Comparison of ENCODE assay signal across 17 mouse cellular contexts in genomic region chr5:113292832-113293231, GRCm38 (mm10). TPM values are rescaled to one million over a fixed set of nuclear protein-coding genes. Genes with fewer than 3 reads are reported as not detected.
DNase-seq lines count a peak whose midpoint lies in the region; ATAC-seq lines count a peak whose summit lies in the region.
"Had no signal": no experiment of that assay in that cellular context is flagged by ENCODE, and none has a peak within 500 bp of the region (broad histone marks: within the 10 kb centered on the region; RNA-seq: fewer than 3 reads in every experiment).

No protein-coding gene starts in this region.

- H3K4me1 ChIP-seq in hindbrain, embryonic 16.5 days (ENCODE audit: control insufficient read depth, insufficient read depth, low read depth, low read length), result peaks cover 10% of the 10 kb centered on the region
- peaks cover 6% of the 10 kb centered on the region; the same call in 1 of the 2 replicates for H3K4me1 ChIP-seq in hindbrain, embryonic 14.5 days (replicated peaks; ENCODE audit: control insufficient read depth, insufficient read depth, low read length)
- H3K4me1 ChIP-seq: limb, embryonic 12.5 days; liver, embryonic 12.5 days had no signal

- DNase-seq in cerebellum, adult 11-12 months, result peak; percentile 65
- DNase-seq in cerebellum, postnatal 4 days (ENCODE audit: low spot score in 2 of 2), result no peak
- no peak for DNase-seq in hindbrain, embryonic 14.5 days (ENCODE audit: low spot score)
- peak; percentile 88 for DNase-seq in brain, adult 2 months (ENCODE audit: low read depth, low spot score)
- peak; percentile 39 to 49 for DNase-seq in cerebellum, postnatal 36 days
- no peak for DNase-seq in right cerebral cortex, postnatal 10 days (ENCODE audit: low spot score in 2 of 2)
- DNase-seq in thymus, postnatal 10 days (ENCODE audit: low spot score in 2 of 2), result no peak
- DNase-seq: adrenal gland, adult 2 months; right cerebral cortex, adult 18-20 months had no signal

- no peaks in the 10 kb centered on the region for H3K9me3 ChIP-seq in hindbrain, embryonic 16.5 days (ENCODE audit: control insufficient read depth, low read length)
- H3K9me3 ChIP-seq in hindbrain, embryonic 14.5 days (ENCODE audit: control insufficient read depth, low read length), result no peaks in the 10 kb centered on the region
- H3K9me3 ChIP-seq: heart, embryonic 10.5 days; hindbrain, embryonic 13.5 days; limb, embryonic 12.5 days; liver, embryonic 12.5 days had no signal

- no peak overlapping the region for H3K4me2 ChIP-seq in hindbrain, embryonic 16.5 days (ENCODE audit: low read length)
- no peak overlapping the region for H3K4me2 ChIP-seq in hindbrain, embryonic 14.5 days (replicated peaks)
- H3K4me2 ChIP-seq: hindbrain, embryonic 13.5 days; limb, embryonic 12.5 days; liver, embryonic 12.5 days had no signal

- WGBS in hindbrain, embryonic 16.5 days, result 55% methylated on average over 8 of the region's 8 CpGs
- WGBS in hindbrain, embryonic 14.5 days, result 65% methylated on average over 8 of the region's 8 CpGs

- H3K4me3 ChIP-seq in hindbrain, embryonic 16.5 days (ENCODE audit: low read length), result no peak overlapping the region
- no peak overlapping the region for H3K4me3 ChIP-seq in hindbrain, embryonic 14.5 days (replicated peaks; ENCODE audit: low read length)
- H3K4me3 ChIP-seq: heart, embryonic 10.5 days; hindbrain, embryonic 13.5 days; limb, embryonic 12.5 days; liver, embryonic 12.5 days had no signal

- H3K9ac ChIP-seq in hindbrain, embryonic 16.5 days (ENCODE audit: low read depth, low read length), result no peak overlapping the region
- no peak overlapping the region for H3K9ac ChIP-seq in hindbrain, embryonic 14.5 days
- H3K9ac ChIP-seq: hindbrain, embryonic 13.5 days; limb, embryonic 12.5 days; liver, embryonic 12.5 days had no signal

- H3K27me3 ChIP-seq in hindbrain, embryonic 16.5 days (replicated peaks; ENCODE audit: control insufficient read depth, insufficient read depth, low read length), result peaks cover 2% of the 10 kb centered on the region
- H3K27me3 ChIP-seq in hindbrain, embryonic 14.5 days (ENCODE audit: control insufficient read depth, insufficient read depth, low read length), result peaks cover 12% of the 10 kb centered on the region

- peak; percentile 28; the same call in 1 of the 2 replicates for ATAC-seq in hindbrain, embryonic 16.5 days
- no peak for ATAC-seq in hindbrain, embryonic 14.5 days (ENCODE audit: low FRiP score)
- ATAC-seq: intestine, embryonic 16.5 days; liver, embryonic 12.5 days; lung, postnatal 0 days; midbrain, embryonic 16.5 days had no signal

- H3K36me3 ChIP-seq in hindbrain, embryonic 16.5 days (ENCODE audit: control insufficient read depth, insufficient read depth, low read length), result no peaks in the 10 kb centered on the region
- no peaks in the 10 kb centered on the region for H3K36me3 ChIP-seq in hindbrain, embryonic 14.5 days (replicated peaks; ENCODE audit: control insufficient read depth, insufficient read depth)
- H3K36me3 ChIP-seq: heart, embryonic 10.5 days; limb, embryonic 12.5 days; liver, embryonic 12.5 days had no signal

- no peak overlapping the region for H3K27ac ChIP-seq in hindbrain, embryonic 16.5 days (ENCODE audit: low read depth, low read length)
- H3K27ac ChIP-seq in hindbrain, embryonic 14.5 days, result no peak overlapping the region
- H3K27ac ChIP-seq: heart, embryonic 10.5 days; hindbrain, embryonic 13.5 days; limb, embryonic 12.5 days; liver, embryonic 12.5 days had no signal

RNA-seq across cellular contexts. Expression of gene Sgsm1, which starts 17.8 kb away (rescaled TPM):
- 19.4 and 23.0 TPM in 2 replicates for polyA plus RNA-seq in hindbrain, embryonic 16.5 days (2015; fragmentation: Nextera tagmentation; extraction: Ambion mirVana)
- 14.8 and 15.0 TPM in 2 replicates for polyA plus RNA-seq in hindbrain, embryonic 14.5 days (2014; fragmentation: Nextera tagmentation; extraction: Ambion mirVana)

Comparison
In these comparisons a context has a peak if more than half of its experiments do, and no peak if none do; other contexts are left out.
1. DNase-seq: peak in cerebellum, adult 11-12 months (single experiment), brain, adult 2 months (single experiment) and cerebellum, postnatal 36 days (2 of 2); none in cerebellum, postnatal 4 days (0 of 2), hindbrain, embryonic 14.5 days (single experiment), right cerebral cortex, postnatal 10 days (0 of 2) and thymus, postnatal 10 days (0 of 2).